Mouse (Mus musculus): Measurements from ENCODE around the gene Myo10.

- TF ChIP-seq CTCF (IDR thresholded peaks at IDR 0.05; ENCODE audit: low read depth, low read length) (no peak), POLR2A (IDR thresholded peaks at IDR 0.05; ENCODE audit: extremely low read depth, insufficient read depth, low read length) (no peak)
These were observed 206.1 kb downstream of the Myo10 start for GRCm38 (mm10) chr15:25828464-25828863.

Data from liver, adult 2 months (tissue).